Mouse (Mus musculus): ENCODE data around the gene Rnf216. TPM values are rescaled to one million over a fixed set of nuclear protein-coding genes. Genes with fewer than 3 reads are reported as not detected.

Gene Rnf216
- polyA plus RNA-seq, 1 experiment from 2014 or later, result 36.8 TPM

DNA sequence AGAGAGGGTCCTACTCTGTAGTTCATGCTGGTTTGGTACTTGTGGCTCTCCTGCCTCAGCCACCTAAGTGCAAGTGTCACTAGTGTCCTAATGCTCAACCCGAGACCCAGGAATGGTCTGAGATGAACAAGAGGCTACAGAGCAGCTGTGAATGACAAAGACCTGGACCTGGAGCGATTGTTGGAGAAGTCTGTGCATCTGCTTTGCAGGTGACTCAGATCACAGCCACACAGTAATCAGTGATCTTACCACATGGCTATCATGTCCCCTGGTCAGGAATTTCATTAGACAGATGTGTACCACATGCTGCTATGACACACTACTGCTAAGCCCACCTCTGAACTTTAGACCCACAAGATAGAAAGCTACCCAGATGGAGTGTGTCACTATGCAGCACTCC is 118.0 kb downstream of the Rnf216 start:
- Histone ChIP-seq H3K4me2 (ENCODE audit: low read depth, low read length) (no peak overlapping the region), H3K4me3 (ENCODE audit: low read depth, low read length) (no peak overlapping the region), H3K9ac (replicated peaks; ENCODE audit: low read depth, low read length) (no peak overlapping the region), H3K27ac (ENCODE audit: low read depth, low read length) (no peak overlapping the region), H3K36me3 (ENCODE audit: control insufficient read depth, insufficient read depth, low read length) (peaks cover 19% of the 10 kb centered on the region; the same call in 1 of the 2 replicates), H3K4me1 (ENCODE audit: control insufficient read depth, insufficient read depth, low read length) (no peaks in the 10 kb centered on the region), H3K27me3 (ENCODE audit: control insufficient read depth, insufficient read depth, low read length) (no peaks in the 10 kb centered on the region), H3K9me3 (ENCODE audit: control insufficient read depth, low read length) (no peaks in the 10 kb centered on the region)
- WGBS, result 92% methylated on average over 2 of the region's 2 CpGs
- ATAC-seq (ENCODE audit: low read depth), result no peak

DNA sequence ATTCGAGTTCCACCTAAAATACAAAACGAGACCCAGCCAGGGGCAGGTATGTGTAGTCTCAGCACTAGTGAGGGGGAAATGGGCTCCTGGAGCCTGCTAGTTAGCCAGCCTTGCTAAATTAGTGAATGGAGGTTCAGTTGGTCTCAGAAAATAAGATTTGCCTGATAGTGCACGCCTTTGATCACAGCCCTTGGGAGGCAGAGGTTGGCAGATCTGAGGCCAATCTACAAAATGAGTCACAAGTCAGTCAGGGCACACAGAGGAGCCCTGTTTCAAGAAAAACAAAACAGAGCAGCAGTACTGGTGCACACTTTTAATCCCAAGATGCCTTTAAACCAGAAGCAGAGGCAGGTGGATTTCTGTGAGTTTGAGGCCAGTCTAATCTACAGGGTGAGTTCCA is 123.6 kb downstream of the Rnf216 start:
- ATAC-seq (ENCODE audit: low read depth), result no peak
- H3K27me3 ChIP-seq (ENCODE audit: control insufficient read depth, insufficient read depth, low read length), result no peaks in the 10 kb centered on the region
- H3K4me3 ChIP-seq (ENCODE audit: low read depth, low read length), result no peak overlapping the region
- H3K4me2 ChIP-seq (ENCODE audit: low read depth, low read length), result no peak overlapping the region
- 93% methylated on average over 3 of the region's 3 CpGs for WGBS
- no peak overlapping the region for H3K27ac ChIP-seq (ENCODE audit: low read depth, low read length)
- H3K9me3 ChIP-seq (ENCODE audit: control insufficient read depth, low read length), result no peaks in the 10 kb centered on the region
- peaks cover 19% of the 10 kb centered on the region; the same call in 1 of the 2 replicates for H3K36me3 ChIP-seq (ENCODE audit: control insufficient read depth, insufficient read depth, low read length)
- no peaks in the 10 kb centered on the region for H3K4me1 ChIP-seq (ENCODE audit: control insufficient read depth, insufficient read depth, low read length)
- no peak overlapping the region for H3K9ac ChIP-seq (replicated peaks; ENCODE audit: low read depth, low read length)

DNA sequence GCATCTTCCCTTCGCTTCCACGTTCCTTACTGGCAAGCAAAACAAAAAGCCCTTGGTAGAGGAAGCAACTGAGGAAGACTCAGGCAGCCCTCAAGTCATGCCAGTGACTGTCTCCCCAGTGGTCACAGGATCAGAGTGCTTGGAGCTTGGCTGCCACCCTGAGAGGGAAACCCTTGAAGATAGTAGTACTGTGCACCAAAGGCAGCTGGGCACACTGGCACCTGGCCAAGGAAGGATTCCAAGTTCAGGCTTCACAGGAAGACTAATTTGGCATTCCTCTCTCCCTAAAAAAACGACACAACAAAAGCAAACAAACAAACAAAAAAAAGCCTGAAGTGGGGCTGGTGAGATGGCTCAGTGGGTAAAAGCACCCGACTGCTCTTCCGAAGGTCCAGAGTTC is 124.3 kb downstream of the Rnf216 start:
- WGBS, result 81% methylated on average over 5 of the region's 5 CpGs
- H3K9me3 ChIP-seq (ENCODE audit: control insufficient read depth, low read length), result no peaks in the 10 kb centered on the region
- no peak overlapping the region for H3K4me2 ChIP-seq (ENCODE audit: low read depth, low read length)
- H3K27me3 ChIP-seq (ENCODE audit: control insufficient read depth, insufficient read depth, low read length), result no peaks in the 10 kb centered on the region
- no peak overlapping the region for H3K9ac ChIP-seq (replicated peaks; ENCODE audit: low read depth, low read length)
- no peaks in the 10 kb centered on the region for H3K4me1 ChIP-seq (ENCODE audit: control insufficient read depth, insufficient read depth, low read length)
- peaks cover 19% of the 10 kb centered on the region; the same call in 1 of the 2 replicates for H3K36me3 ChIP-seq (ENCODE audit: control insufficient read depth, insufficient read depth, low read length)
- H3K27ac ChIP-seq (ENCODE audit: low read depth, low read length), result no peak overlapping the region
- no peak overlapping the region for H3K4me3 ChIP-seq (ENCODE audit: low read depth, low read length)
- no peak for ATAC-seq (ENCODE audit: low read depth)

- 78% methylated on average over 10 of the region's 10 CpGs for WGBS
- Histone ChIP-seq H3K4me1 (ENCODE audit: control insufficient read depth, insufficient read depth, low read length) (no peaks in the 10 kb centered on the region), H3K4me3 (ENCODE audit: low read depth, low read length) (no peak overlapping the region), H3K9me3 (ENCODE audit: control insufficient read depth, low read length) (no peaks in the 10 kb centered on the region), H3K4me2 (ENCODE audit: low read depth, low read length) (no peak overlapping the region), H3K9ac (replicated peaks; ENCODE audit: low read depth, low read length) (no peak overlapping the region), H3K27ac (ENCODE audit: low read depth, low read length) (no peak overlapping the region), H3K36me3 (ENCODE audit: control insufficient read depth, insufficient read depth, low read length) (no peaks in the 10 kb centered on the region), H3K27me3 (ENCODE audit: control insufficient read depth, insufficient read depth, low read length) (no peaks in the 10 kb centered on the region)
- no peak for ATAC-seq (ENCODE audit: low read depth)
Observed at GRCm38 (mm10) chr5:142984271-142984670, 128.5 kb downstream of the Rnf216 start.

GRCm38 (mm10) chr5:142983174-142983573 is 129.6 kb downstream of the Rnf216 start:
- no peak for ATAC-seq (ENCODE audit: low read depth)
- Histone ChIP-seq H3K4me2 (ENCODE audit: low read depth, low read length) (no peak overlapping the region), H3K9ac (replicated peaks; ENCODE audit: low read depth, low read length) (no peak overlapping the region), H3K36me3 (ENCODE audit: control insufficient read depth, insufficient read depth, low read length) (no peaks in the 10 kb centered on the region), H3K27ac (ENCODE audit: low read depth, low read length) (no peak overlapping the region), H3K4me3 (ENCODE audit: low read depth, low read length) (no peak overlapping the region), H3K4me1 (ENCODE audit: control insufficient read depth, insufficient read depth, low read length) (no peaks in the 10 kb centered on the region), H3K27me3 (ENCODE audit: control insufficient read depth, insufficient read depth, low read length) (no peaks in the 10 kb centered on the region), H3K9me3 (ENCODE audit: control insufficient read depth, low read length) (no peaks in the 10 kb centered on the region)
- WGBS, result 56% methylated on average over 8 of the region's 8 CpGs

GRCm38 (mm10) chr5:142982046-142982801 is 130.6 kb downstream of the Rnf216 start:
- H3K9ac ChIP-seq (replicated peaks; ENCODE audit: low read depth, low read length), result no peak overlapping the region
- H3K27me3 ChIP-seq (ENCODE audit: control insufficient read depth, insufficient read depth, low read length), result no peaks in the 10 kb centered on the region
- no peak overlapping the region for H3K4me2 ChIP-seq (ENCODE audit: low read depth, low read length)
- H3K4me1 ChIP-seq (ENCODE audit: control insufficient read depth, insufficient read depth, low read length), result no peaks in the 10 kb centered on the region
- no peak overlapping the region for H3K4me3 ChIP-seq (ENCODE audit: low read depth, low read length)
- no peak overlapping the region for H3K27ac ChIP-seq (ENCODE audit: low read depth, low read length)
- ATAC-seq (ENCODE audit: low read depth), result no peak
- no peaks in the 10 kb centered on the region for H3K36me3 ChIP-seq (ENCODE audit: control insufficient read depth, insufficient read depth, low read length)
- 80% methylated on average over 16 of the region's 16 CpGs for WGBS
- no peaks in the 10 kb centered on the region for H3K9me3 ChIP-seq (ENCODE audit: control insufficient read depth, low read length)

GRCm38 (mm10) chr5:142976516-142976915 is 136.3 kb downstream of the Rnf216 start:
- no peaks in the 10 kb centered on the region for H3K4me1 ChIP-seq (ENCODE audit: control insufficient read depth, insufficient read depth, low read length)
- no peak overlapping the region for H3K4me2 ChIP-seq (ENCODE audit: low read depth, low read length)
- no peaks in the 10 kb centered on the region for H3K27me3 ChIP-seq (ENCODE audit: control insufficient read depth, insufficient read depth, low read length)
- 67% methylated on average over 5 of the region's 5 CpGs for WGBS
- H3K9ac ChIP-seq (replicated peaks; ENCODE audit: low read depth, low read length), result no peak overlapping the region
- H3K27ac ChIP-seq (ENCODE audit: low read depth, low read length), result no peak overlapping the region; the same call in 1 of the 2 replicates
- H3K9me3 ChIP-seq (ENCODE audit: control insufficient read depth, low read length), result no peaks in the 10 kb centered on the region
- no peak for ATAC-seq (ENCODE audit: low read depth)
- no peak overlapping the region for H3K4me3 ChIP-seq (ENCODE audit: low read depth, low read length)
- H3K36me3 ChIP-seq (ENCODE audit: control insufficient read depth, insufficient read depth, low read length), result peaks cover 20% of the 10 kb centered on the region

DNA sequence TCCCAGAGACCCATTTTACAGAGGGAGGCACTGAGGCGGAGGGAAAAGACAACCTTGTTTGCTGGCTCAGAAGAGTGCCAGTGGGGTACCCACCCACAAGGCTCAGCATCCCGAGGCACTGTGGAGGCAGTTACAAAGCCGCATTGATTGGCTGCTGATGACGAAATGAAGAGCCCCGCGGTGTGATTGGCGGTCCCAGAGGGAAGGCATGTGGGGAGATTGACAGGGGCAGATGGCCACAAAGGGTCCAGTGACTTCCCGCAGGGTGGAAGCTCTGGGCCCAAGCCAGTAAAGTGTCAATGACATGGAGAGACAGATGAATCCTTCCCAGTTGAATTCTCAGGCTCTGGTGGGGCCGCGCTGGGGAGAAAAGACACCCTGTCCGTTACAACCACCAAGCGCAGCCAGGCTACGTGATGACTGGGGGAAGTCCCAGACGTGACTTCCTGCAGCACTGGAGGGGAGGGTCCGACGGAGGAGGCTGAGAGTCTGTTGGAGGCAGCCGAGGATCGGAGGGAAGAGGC is 138.1 kb downstream of the Rnf216 start:
- H3K27me3 ChIP-seq (ENCODE audit: control insufficient read depth, insufficient read depth, low read length), result no peaks in the 10 kb centered on the region
- 9% methylated on average over 18 of the region's 18 CpGs for WGBS
- peak overlapping the region; percentile 29; the same call in 1 of the 2 replicates for H3K4me2 ChIP-seq (ENCODE audit: low read depth, low read length)
- H3K27ac ChIP-seq (ENCODE audit: low read depth, low read length), result peak overlapping the region; percentile 34; the same call in 1 of the 2 replicates
- no peaks in the 10 kb centered on the region for H3K9me3 ChIP-seq (ENCODE audit: control insufficient read depth, low read length)
- H3K4me1 ChIP-seq (ENCODE audit: control insufficient read depth, insufficient read depth, low read length), result no peaks in the 10 kb centered on the region
- ATAC-seq (ENCODE audit: low read depth), result peak; percentile 84
- H3K4me3 ChIP-seq (ENCODE audit: low read depth, low read length), result no peak overlapping the region
- H3K9ac ChIP-seq (replicated peaks; ENCODE audit: low read depth, low read length), result no peak overlapping the region
- H3K36me3 ChIP-seq (ENCODE audit: control insufficient read depth, insufficient read depth, low read length), result peaks cover 37% of the 10 kb centered on the region

GRCm38 (mm10) chr5:142973971-142974370 is 138.8 kb downstream of the Rnf216 start:
- Histone ChIP-seq H3K4me3 (ENCODE audit: low read depth, low read length) (no peak overlapping the region), H3K36me3 (ENCODE audit: control insufficient read depth, insufficient read depth, low read length) (peaks cover 39% of the 10 kb centered on the region), H3K9ac (replicated peaks; ENCODE audit: low read depth, low read length) (no peak overlapping the region), H3K9me3 (ENCODE audit: control insufficient read depth, low read length) (no peaks in the 10 kb centered on the region), H3K27ac (ENCODE audit: low read depth, low read length) (no peak overlapping the region), H3K4me1 (ENCODE audit: control insufficient read depth, insufficient read depth, low read length) (no peaks in the 10 kb centered on the region), H3K4me2 (ENCODE audit: low read depth, low read length) (no peak overlapping the region), H3K27me3 (ENCODE audit: control insufficient read depth, insufficient read depth, low read length) (no peaks in the 10 kb centered on the region)
- ATAC-seq (ENCODE audit: low read depth), result peak; percentile 3; the same call in 1 of the 2 replicates
- WGBS, result 38% methylated on average over 3 of the region's 3 CpGs

Measured in neural tube, embryonic 14.5 days (tissue).